Mouse (Mus musculus) common myeloid progenitor, adult 5-6 weeks (primary cell): ENCODE results near the gene Lrig3. TPM values are rescaled to one million over a fixed set of nuclear protein-coding genes. Genes with fewer than 3 reads are reported as not detected.

Experiments used
- ATAC-seq: replicated peaks from 2 replicates; pipeline ENCODE4 v1.8.0; 2016; ENCODE audit warnings: low read depth, mild to moderate bottlenecking, moderate TSS enrichment, inconsistent platforms; ENCODE audit not compliant: poor library complexity, severe bottlenecking
- total RNA-seq: library from RNA; stranded (forward); fragments of 200-1000, 187-1606 nt; gene quantifications from 2 replicates; pipeline ENCODE4 v1.2.3, GENCODE M21; 2017

Lrig3 gene
- total RNA-seq = 1.5 and 1.7 TPM in 2 replicates

- peak; percentile 75 for ATAC-seq
Measured at GRCm38 (mm10) chr10:125965968-125966480, at the start of gene Lrig3. Lrig3 (plus strand) TSS chr10:125966168.

GRCm38 (mm10) chr10:125916781-125917180 lies 49.2 kb upstream of the Lrig3 start:
- ATAC-seq = no peak

GRCm38 (mm10) chr10:125917436-125917871 lies 48.5 kb upstream of the Lrig3 start:
- no peak for ATAC-seq

- no peak for ATAC-seq
Measured at GRCm38 (mm10) chr10:125918994-125919393, 47.0 kb upstream of the Lrig3 start.

- no peak for ATAC-seq
Measured at GRCm38 (mm10) chr10:125921654-125922446, 44.1 kb upstream of the Lrig3 start.

GRCm38 (mm10) chr10:125929961-125930360 lies 36.0 kb upstream of the Lrig3 start:
- ATAC-seq = no peak

GRCm38 (mm10) chr10:125933388-125933787 lies 32.6 kb upstream of the Lrig3 start:
- no peak for ATAC-seq

- no peak for ATAC-seq
Measured at GRCm38 (mm10) chr10:125934095-125934494, 31.9 kb upstream of the Lrig3 start.

GRCm38 (mm10) chr10:125937517-125938497 lies 28.2 kb upstream of the Lrig3 start:
- ATAC-seq = peak; percentile 80

GRCm38 (mm10) chr10:125938528-125939402 lies 27.2 kb upstream of the Lrig3 start:
- no peak for ATAC-seq

GRCm38 (mm10) chr10:125940316-125941059 lies 25.5 kb upstream of the Lrig3 start:
- peak; percentile 43; the same call in 1 of the 2 replicates for ATAC-seq

- ATAC-seq = no peak
Measured at GRCm38 (mm10) chr10:125943098-125943497, 22.9 kb upstream of the Lrig3 start.

GRCm38 (mm10) chr10:125944762-125945504 lies 21.0 kb upstream of the Lrig3 start:
- ATAC-seq = no peak

- no peak for ATAC-seq
Measured at GRCm38 (mm10) chr10:125948842-125949474, 17.0 kb upstream of the Lrig3 start.

- ATAC-seq = no peak
Measured at GRCm38 (mm10) chr10:125951633-125952032, 14.3 kb upstream of the Lrig3 start.

- no peak for ATAC-seq
Measured at GRCm38 (mm10) chr10:125954343-125954742, 11.6 kb upstream of the Lrig3 start.

GRCm38 (mm10) chr10:125954747-125955530 lies 11.0 kb upstream of the Lrig3 start:
- no peak for ATAC-seq
